Mouse (Mus musculus) olfactory bulb, adult 2 months (tissue): ENCODE results near the gene Rubcn. TPM values are rescaled to one million over a fixed set of nuclear protein-coding genes. Genes with fewer than 3 reads are reported as not detected.

ENCODE experiments used
- H3K27ac ChIP-seq: fragments of 200-500 bp; 2 replicates; pipeline ENCODE4 v1.5.1; 2012; ENCODE audit warnings: low read depth, low read length; ENCODE audit not compliant: insufficient read depth
- H3K4me1 ChIP-seq: fragments of 200-500 bp; 2 replicates; pipeline ENCODE4 v1.6.1; 2012; ENCODE audit warnings: low read length; ENCODE audit not compliant: control insufficient read depth, insufficient read depth
- H3K4me3 ChIP-seq: fragments of 200-500 bp; 2 replicates; pipeline ENCODE4 v1.5.1; 2012; ENCODE audit warnings: mild to moderate bottlenecking, low read depth, low read length, moderate library complexity; ENCODE audit not compliant: insufficient read depth
- CTCF ChIP-seq: fragments of 200-500 bp; IDR thresholded peaks from 2 replicates; pipeline ENCODE4 v1.5.1; 2012; ENCODE audit warnings: low read depth, mild to moderate bottlenecking, low read length, moderate library complexity; ENCODE audit not compliant: insufficient read depth
- POLR2A ChIP-seq: fragments of 200-500 bp; IDR thresholded peaks from 2 replicates; pipeline ENCODE4 v1.6.1; 2012; ENCODE audit warnings: mild to moderate bottlenecking, low read depth, low read length, moderate library complexity; ENCODE audit not compliant: insufficient read depth
- WGBS: fragments of 180-500 bp; shearing (Covaris S2); methylation state at CpG from one replicate; pipeline ENCODE4 v1.1.7; 2018; 5-methylcytosine and 5-hydroxymethylcytosine counted together
- polyA plus RNA-seq: library from polyadenylated mRNA; stranded (reverse); fragments of >200 nt; gene quantifications from 2 replicates; pipeline ENCODE4 v1.2.4, GENCODE M21; 2012; ENCODE audit warnings: low replicate concordance; ENCODE audit not compliant: missing spikeins, insufficient read depth, insufficient read length

The Rubcn gene
- polyA plus RNA-seq, 1 experiment: not detected

GRCm38 (mm10) chr16:32796676-32797425 lies 80.7 kb downstream of the Rubcn start:
- H3K27ac ChIP-seq: no peak overlapping the region
- TF ChIP-seq CTCF (no peak), POLR2A (no peak)
- 59% methylated on average over 14 of the region's 14 CpGs for WGBS
- no peaks in the 10 kb centered on the region for H3K4me1 ChIP-seq
- H3K4me3 ChIP-seq: no peak overlapping the region

- WGBS: 85% methylated on average over 1 of the region's 1 CpGs
- H3K4me1 ChIP-seq: no peaks in the 10 kb centered on the region
- no peak overlapping the region for H3K27ac ChIP-seq
- no peak overlapping the region for H3K4me3 ChIP-seq
- TF ChIP-seq POLR2A (no peak), CTCF (no peak)
Measured at GRCm38 (mm10) chr16:32795177-32795576, 82.4 kb downstream of the Rubcn start.

- Histone ChIP-seq H3K27ac (no peak overlapping the region), H3K4me3 (no peak overlapping the region), H3K4me1 (no peaks in the 10 kb centered on the region)
- WGBS: 87% methylated on average over 5 of the region's 5 CpGs
- TF ChIP-seq CTCF (no peak), POLR2A (no peak)
Measured at GRCm38 (mm10) chr16:32790056-32790455, 87.5 kb downstream of the Rubcn start.

DNA sequence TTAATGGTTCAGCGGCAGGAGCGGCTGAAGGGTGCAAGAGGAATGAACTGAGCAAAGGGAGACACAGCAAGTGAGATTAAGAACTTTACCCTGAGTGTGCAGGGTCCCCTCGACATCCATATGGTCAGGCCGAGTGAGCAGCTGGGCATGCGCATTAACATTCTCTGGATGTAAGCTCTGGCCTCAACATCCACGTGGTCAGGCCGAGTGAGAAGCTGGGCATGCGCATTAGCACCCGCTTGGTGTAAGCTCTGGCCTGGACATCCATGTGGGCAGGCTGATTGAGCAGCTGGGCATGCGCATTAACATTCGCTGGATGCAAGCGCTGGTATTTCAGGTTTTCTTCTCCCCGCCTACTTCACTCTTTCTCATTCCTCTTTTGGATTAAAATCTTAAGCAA lies 92.7 kb downstream of the Rubcn start:
- Histone ChIP-seq H3K27ac (no peak overlapping the region), H3K4me3 (no peak overlapping the region), H3K4me1 (no peaks in the 10 kb centered on the region)
- 81% methylated on average over 13 of the region's 13 CpGs for WGBS
- TF ChIP-seq POLR2A: no peak
- TF ChIP-seq CTCF: no peak

DNA sequence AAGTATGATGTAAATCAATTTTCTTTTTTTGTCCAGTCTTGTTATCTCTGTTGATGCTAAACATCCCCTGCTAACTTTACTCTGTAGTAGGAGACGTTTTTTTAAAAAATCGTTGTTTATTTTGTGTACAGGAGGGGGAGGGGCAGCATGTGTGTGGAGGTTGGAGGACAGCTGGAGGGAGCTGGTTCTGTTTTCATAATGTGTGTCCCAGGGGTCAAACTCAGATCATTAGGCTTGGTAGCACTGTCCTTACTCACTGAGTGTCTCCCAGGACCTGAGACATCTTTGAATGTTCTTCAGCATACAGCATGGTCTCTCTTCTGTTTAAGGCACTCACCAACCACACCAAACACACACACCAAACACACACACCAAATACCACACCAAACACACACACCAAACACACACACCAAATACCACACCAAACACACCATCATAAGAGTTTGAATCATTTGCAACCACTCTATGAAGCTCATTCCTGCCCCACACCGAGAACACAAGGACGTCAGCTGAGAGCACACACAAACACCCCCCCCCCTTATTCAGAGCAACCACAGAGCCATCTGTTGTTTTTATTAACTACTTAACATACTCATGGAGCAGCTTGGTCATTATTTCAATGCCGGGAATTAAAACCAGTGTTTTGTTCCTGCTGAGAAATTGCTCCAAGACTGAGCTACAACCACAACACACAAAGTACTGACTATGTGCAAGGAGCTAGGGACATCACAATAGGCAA lies 94.1 kb downstream of the Rubcn start:
- H3K27ac ChIP-seq: no peak overlapping the region
- no peak for TF ChIP-seq CTCF
- no peak for TF ChIP-seq POLR2A
- WGBS: 42% methylated on average over 5 of the region's 5 CpGs
- H3K4me3 ChIP-seq: no peak overlapping the region
- no peaks in the 10 kb centered on the region for H3K4me1 ChIP-seq

- TF ChIP-seq POLR2A: no peak
- TF ChIP-seq CTCF: no peak
- 71% methylated on average over 8 of the region's 8 CpGs for WGBS
- Histone ChIP-seq H3K4me3 (no peak overlapping the region), H3K27ac (no peak overlapping the region), H3K4me1 (no peaks in the 10 kb centered on the region)
Measured at GRCm38 (mm10) chr16:32778956-32779355, 98.6 kb downstream of the Rubcn start.

DNA sequence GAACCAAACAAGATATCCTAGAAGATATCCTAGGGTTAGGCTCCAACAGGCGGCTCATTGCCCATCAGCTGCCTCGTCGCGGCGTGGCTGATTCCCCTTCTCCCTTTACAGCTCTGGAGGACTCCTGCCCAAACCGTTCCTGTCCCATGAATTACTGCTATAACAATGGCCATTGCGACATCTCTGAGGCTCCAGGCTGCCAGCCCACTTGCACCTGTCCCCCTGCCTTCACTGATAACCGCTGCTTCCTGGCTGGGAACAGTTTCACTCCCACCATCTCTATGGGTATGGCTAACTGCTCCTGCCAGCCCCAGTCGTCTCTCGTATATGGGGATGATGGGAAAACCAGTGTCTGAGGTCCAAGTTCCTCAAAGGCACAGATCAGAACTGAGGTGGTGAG lies 100.9 kb downstream of the Rubcn start:
- no peaks in the 10 kb centered on the region for H3K4me1 ChIP-seq
- WGBS: 85% methylated on average over 10 of the region's 10 CpGs

More for the DNA sequence above, 100.9 kb downstream of the Rubcn start:
- TF ChIP-seq CTCF: no peak
- TF ChIP-seq POLR2A: no peak
- Histone ChIP-seq H3K27ac (no peak overlapping the region), H3K4me3 (no peak overlapping the region)

Other genes with a start within 250 kb of the Rubcn start
- not detected in 2 replicates for gene Tnk2, start 233.9 kb downstream of the Rubcn start, polyA plus RNA-seq
- gene Muc4, start 141.9 kb downstream of the Rubcn start, polyA plus RNA-seq: not detected in 2 replicates
- not detected in 2 replicates for gene Muc20, start 80.3 kb downstream of the Rubcn start, polyA plus RNA-seq
- gene Smbd1, start 67.3 kb downstream of the Rubcn start, polyA plus RNA-seq: not detected in 2 replicates
- not detected in 2 replicates for gene Fyttd1, start 266 bp downstream of the Rubcn start, polyA plus RNA-seq
- gene Lrch3, start 36.3 kb upstream of the Rubcn start, polyA plus RNA-seq: not detected in 2 replicates
- gene Iqcg, start 178.5 kb upstream of the Rubcn start, polyA plus RNA-seq: not detected in 2 replicates
- gene Rpl35a, start 178.7 kb upstream of the Rubcn start, polyA plus RNA-seq: not detected in 2 replicates
- not detected in 2 replicates for gene Lmln, start 184.8 kb upstream of the Rubcn start, polyA plus RNA-seq